Mouse (Mus musculus): ENCODE measurements around the gene Zfp598.

Gene Zfp598

DNA sequence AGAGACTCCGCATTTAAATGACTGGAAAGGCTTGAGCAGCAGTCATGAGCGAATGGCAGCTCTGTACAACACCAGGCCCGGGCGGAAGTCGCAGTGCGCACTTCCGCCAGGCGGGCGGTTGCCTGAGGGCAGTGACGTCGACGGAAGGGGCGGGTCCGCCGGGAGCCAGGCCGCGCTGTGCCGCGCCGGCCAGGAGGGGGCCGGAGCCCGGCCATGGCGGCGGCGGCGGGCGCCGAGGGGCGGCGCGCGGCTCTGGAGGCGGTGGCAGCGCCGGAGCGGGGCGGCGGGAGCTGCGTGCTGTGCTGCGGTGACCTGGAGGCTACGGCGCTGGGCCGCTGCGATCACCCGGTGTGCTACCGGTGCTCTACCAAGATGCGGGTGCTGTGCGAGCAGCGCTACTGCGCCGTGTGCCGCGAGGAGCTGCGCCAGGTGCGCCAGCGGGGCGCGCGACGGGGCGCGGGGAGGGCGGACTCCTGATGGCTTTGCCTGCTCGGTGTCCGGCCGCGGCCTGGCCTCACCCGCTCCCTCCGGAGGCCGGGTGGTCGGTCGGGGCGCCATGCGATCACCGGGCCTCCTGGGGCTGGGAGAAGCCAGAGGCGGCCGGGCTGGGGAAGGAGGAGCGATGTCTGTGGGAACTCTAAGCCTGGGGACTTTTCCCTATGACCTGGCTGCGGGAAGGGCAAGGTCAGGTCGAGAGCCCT, at the start of gene Zfp598:
Zfp598 (plus strand) TSS at position 143 of the 701 bp plus-strand sequence.
- peak; percentile 85 to 93 for DNase-seq (ENCODE audit: low spot score in 2 of 2)

DNA sequence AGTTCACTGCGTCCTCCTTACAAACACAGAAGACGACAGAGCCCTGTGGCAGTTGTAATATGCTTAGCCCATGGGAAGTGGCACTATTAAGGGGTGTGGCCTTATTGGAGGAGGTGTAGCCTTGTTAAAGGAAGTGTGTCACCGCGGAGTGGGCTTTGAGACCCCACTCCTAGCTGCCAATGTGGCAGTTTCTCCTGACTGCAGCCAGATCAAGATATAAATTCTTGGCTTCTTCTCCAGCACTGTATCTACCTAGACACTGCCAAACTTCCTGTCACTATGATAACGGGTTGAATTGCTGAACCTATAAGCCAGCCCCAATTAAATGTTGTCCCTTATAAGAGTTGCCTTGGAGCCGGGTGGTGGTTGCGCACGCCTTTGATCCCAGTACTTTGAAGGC, 44.0 kb upstream of the Zfp598 start:
- DNase-seq (ENCODE audit: low spot score in 2 of 2): no peak

DNA sequence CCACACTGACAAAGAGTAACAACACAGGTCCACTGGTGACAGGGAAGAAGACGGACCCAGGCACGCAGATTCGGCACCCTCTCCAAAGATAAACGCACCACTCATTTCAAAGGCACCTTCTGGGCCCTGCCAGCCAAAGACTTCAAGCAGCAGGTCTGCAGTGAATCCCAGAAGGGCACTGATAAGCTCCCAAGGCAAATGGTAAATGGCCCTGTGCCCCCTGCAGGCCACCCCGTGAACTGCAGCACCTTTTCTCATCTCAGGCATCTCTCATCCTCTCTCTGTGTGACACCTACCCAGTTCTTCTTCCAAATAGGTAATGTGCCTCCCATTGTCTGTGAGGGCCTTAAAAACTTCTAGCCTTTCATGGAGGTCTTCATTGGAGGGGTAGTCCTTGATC, 40.8 kb upstream of the Zfp598 start:
- DNase-seq (ENCODE audit: low spot score in 2 of 2): peak in 1 of 2 experiments; percentile 81

DNA sequence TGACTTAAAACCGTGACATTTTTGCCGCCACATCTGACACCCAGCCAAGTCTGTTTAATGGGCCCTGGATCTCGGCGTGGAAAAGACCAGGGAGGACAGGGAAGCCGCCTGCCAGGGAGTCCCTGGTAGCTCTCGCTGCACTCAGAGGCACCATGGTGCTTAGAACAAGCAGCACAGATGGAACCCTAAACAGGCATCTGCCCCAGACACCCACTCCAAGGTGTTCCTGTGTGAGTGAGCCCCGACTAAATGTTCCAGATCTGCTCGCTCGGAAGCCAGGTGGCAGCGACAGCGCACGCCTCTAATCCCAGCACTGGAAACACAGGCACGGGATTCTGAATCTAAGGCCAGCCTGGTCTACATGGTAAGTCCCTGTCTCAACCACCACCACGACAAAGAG, 39.4 kb upstream of the Zfp598 start:
- DNase-seq (ENCODE audit: low spot score in 2 of 2): peak in 1 of 2 experiments; percentile 49

DNA sequence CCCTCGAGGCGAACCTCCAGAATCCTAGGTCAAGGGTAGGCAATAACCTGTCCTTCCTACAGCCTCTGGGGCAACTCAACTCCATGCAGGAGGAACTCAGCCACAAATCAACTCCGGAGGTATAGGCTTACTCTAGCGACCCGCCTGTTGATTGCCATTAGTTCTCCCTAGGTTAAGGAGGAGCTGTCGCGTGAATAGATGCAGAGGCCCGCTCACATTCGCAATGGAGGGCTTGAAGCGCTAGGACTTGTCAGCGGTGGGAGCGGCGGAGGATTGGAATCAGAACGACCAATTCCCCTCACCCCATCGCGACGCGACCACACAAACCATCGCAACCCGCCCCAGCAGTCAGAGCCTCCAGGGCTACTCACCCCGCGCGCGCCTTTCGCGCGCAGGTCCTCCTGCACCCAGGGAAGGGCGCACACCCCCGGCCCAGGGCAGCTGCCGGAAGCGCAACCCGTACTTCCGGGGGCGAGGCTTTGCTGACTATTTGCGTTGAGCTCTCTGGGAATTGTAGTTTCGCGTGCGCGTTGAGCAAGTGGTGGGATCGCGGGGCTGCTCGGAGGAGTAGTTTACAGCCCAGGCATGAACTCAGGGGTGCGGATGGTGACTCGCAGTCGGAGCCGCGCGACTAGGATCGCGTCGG, 37.2 kb upstream of the Zfp598 start, which contains the start of the genes Tsc2 and Nthl1:
Tsc2 (minus strand) TSS at position 464 of the 646 bp plus-strand sequence.
Nthl1 (plus strand) TSS at position 514 of the 646 bp plus-strand sequence.
- DNase-seq (ENCODE audit: low spot score in 2 of 2): peak in 1 of 2 experiments; percentile 80

DNA sequence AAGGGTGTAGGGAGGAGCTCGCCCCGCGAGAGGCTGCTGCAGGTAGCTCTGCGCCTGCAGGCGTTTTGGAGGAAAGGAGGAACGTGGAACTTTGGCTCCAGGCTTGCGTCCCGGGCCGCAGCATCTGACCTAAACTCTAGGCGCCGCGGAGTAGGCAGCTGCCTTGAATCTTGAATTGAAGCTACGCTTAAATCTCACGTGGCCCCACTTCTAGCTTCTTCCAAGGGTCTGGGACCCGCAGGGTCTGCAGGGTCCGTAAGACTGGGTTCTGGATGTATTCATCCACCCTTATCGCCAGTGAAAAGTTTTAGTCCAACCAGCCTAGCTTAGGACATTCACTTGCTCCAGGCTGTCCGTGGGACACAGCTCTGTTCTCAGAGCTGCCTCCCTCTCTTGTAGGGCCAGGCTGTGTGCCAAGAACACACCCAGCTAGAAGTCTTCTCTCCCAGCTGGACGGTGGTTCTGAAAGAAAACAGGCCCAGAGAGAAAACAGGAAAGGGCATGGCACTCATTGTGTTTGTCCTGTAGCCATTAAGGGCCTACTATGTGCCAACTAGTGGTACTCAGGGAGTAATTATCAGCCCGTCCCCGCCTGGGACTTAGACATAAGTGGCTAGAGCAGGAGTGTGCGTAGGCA, 36.6 kb upstream of the Zfp598 start:
- no peak for DNase-seq (ENCODE audit: low spot score in 2 of 2)

DNA sequence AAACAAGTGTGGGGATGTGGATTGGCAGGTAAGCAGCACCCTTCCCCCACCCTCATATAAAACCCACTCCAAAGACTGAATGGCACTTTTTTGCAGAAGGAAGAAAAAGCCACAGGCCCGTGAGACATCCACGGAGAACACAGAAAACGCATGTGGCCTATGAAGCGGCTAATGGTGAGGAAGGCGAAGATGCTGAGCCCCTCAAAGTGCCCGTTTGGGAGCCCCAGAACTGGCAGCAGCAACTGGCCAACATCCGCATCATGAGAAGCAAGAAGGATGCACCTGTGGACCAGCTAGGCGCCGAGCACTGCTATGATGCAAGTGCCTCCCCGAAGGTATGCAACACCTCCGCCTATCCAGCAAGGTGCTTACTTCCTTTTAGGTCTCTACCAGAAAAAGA, 35.7 kb upstream of the Zfp598 start:
- DNase-seq (ENCODE audit: low spot score in 2 of 2): no peak

DNA sequence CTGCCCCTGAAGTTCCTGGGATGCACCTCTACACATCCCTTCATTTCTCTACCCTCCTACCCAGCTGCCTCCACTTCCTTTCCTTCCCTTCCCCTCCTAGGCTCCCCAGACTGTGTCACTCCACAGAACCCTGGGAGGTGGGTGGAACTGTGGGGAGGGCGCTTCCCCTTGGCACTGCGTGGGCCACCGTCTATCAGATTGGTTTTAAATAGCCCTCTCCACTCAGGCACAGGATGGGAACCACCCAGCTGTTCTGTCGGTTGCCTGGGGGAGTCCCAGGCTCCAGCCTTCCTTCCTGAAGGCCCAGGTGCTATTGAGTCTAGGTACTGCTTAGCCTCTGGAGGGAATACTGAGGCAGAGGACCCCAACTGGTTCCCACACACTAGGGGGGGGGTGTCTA, 34.5 kb upstream of the Zfp598 start:
- DNase-seq (ENCODE audit: low spot score in 2 of 2): peak in 1 of 2 experiments; percentile 47

DNA sequence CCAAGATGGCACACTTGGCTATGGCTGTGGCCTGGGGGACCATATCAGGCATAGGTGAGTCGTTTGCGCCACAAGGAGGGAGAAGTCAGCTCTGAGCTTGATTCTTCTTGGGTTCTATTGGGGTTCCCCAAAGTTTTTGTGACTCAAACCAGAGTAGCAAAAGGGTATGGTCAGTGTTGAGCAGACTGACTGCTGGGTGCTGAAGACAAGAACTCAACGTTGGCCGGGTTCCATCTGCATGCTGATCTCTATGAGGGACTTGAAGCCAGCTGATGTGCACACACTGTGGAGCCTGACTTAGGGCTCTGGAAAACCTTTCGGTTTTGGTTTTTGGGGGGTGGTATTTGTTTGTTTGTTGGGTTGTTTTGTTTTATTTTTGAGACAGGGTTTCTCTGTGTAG, 33.8 kb upstream of the Zfp598 start:
- DNase-seq (ENCODE audit: low spot score in 2 of 2): no peak

DNA sequence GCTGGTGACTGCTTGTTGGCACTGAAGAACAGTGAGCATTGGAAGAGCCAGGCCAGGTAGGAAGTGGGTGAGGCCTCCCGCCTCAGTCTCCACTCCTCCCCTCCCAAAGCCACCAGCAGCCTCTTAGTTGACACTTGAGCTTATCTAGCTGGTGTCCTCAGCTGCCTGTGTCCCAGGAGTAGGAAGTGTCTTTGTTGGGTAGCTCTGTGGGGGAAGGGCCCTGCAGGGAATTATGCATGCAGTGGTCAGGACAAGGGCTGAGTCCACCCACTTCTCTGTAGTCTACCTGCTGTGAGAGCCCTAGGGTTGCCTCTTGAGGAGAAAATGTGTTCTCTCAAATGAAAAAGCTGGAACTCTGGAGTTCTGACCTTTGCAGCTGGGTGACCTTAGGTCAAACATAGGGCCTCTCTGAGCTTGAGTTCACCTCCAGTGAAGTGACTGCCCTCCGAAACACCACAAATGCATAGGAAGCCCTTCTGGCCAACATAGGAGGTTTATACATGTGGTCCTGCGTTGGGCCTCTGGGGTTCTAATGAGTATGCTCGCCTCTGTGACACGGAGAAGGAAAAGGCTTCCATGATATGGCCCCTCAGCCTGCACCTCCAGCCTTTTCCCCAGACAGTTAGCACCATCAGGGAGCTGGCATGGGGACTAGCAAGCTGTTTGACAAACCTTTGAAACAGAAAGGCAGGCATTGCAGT, 32.6 kb upstream of the Zfp598 start:
- no peak for DNase-seq (ENCODE audit: low spot score in 2 of 2)

DNA sequence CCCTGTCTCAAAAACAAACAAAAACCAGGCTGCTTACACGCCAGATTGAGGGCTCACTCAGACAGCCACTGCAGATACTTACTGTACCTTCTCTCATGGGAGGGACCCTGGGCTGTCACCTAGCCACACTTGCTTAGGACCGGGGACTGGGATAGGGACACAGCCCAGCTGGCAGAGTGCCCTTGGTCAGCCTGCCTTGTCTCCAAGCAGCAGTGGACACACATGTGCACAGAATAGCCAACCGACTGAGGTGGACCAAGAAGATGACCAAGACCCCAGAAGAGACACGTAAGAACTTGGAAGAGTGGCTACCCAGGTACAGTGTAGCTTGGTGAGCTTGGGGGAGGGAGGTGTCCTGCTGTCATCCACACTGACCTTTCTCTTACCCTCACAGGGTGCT, 31.3 kb upstream of the Zfp598 start:
- no peak for DNase-seq (ENCODE audit: low spot score in 2 of 2)

DNA sequence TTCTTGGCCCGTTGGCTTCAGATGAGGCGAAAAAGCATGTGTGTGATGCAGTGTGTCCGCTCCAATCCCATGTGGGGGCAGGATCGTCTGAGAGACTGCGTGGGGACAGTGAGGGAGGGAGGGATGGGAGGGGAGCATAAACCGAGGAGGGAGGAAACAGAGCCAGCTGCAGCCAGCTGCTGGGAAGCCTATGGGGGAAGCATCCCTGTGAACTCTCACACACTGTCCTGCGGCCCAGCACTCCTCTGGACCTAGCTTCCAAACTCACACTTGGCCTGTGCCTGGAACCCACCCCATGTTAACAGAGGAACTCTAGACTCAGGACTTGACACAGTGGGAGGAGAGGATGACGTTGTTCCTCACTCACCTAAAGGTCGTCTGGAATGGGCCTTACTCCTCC, 30.6 kb upstream of the Zfp598 start:
- DNase-seq (ENCODE audit: low spot score in 2 of 2): no peak

DNA sequence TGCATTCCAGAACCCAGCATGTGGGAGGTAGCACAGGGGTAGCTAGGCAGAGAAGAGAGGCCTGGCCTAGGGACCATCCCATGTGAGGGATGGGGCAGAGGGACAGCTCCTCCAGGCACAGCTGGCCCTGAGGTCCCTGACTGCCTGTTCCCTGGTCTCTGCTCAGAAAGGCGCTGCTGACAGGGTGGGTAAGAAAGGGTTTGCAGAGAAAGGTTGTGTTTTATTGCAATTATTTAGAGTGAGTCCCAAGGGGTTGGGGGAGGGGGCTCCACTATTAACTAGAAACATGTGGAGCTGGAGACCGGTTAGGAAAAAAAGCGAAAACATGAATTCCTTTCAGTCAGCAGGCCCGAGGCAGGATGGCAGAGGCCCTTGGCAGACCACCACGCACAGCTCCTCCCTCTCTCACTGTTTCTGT, 29.9 kb upstream of the Zfp598 start:
- DNase-seq (ENCODE audit: low spot score in 2 of 2): no peak

DNA sequence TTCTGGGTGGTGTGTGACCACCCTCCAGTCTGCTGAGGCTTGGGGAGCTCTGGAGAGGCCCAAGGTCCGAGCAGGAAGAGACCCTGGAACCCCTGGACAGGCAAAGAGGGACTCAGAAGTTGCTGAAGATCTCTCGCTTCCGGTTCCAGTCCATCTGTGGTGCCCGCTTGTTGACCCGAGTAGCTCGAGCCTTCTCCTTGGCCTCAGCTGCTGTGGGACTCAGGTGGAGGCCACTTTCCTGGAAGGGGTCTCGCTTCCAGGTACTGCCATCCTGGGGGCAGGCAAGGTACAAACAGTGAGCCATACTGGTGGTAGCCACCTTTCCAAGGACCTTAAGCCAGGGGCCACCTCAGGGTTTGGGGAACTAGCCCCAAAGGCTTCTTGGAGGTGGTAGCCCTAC, 29.4 kb upstream of the Zfp598 start:
- no peak for DNase-seq (ENCODE audit: low spot score in 2 of 2)

DNA sequence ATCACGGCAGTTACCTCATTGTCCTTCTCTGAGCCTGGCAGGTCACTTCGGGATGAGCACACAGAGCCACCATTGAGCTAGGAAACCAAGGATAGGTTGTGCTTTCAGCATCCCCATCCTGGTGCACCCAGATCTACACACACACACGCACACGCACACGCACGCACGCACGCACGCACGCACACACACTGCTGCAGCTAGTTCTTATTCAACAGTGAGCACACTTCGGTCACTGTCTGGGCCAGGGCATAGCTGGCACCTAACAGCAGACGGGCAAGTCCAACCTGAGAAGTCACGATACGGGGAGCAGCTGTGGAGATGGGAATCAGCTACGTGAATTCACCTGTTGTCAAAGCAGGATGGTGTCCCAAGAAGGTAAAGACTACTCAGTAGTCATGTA, 28.9 kb upstream of the Zfp598 start:
- no peak for DNase-seq (ENCODE audit: low spot score in 2 of 2)

DNA sequence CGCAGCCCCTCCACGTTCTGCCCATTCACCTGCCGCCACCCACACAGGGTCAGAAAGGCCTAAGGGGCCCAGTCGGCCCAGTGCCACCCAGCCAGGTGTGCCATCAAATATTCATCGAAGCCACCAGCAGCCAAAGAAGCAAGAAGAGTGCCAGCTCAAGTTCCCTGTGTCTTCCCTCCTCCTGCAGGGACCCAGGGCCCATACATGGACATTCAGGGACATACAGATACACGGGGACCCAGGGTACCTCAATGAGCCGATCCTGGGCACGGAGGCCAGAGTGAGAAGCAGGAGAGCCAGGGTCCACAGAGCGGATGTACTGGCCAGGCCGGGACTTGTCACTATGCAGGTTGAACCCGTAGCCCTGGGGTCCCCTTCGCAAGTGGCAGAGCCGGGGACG, 27.5 kb upstream of the Zfp598 start:
- no peak for DNase-seq (ENCODE audit: low spot score in 2 of 2)

DNA sequence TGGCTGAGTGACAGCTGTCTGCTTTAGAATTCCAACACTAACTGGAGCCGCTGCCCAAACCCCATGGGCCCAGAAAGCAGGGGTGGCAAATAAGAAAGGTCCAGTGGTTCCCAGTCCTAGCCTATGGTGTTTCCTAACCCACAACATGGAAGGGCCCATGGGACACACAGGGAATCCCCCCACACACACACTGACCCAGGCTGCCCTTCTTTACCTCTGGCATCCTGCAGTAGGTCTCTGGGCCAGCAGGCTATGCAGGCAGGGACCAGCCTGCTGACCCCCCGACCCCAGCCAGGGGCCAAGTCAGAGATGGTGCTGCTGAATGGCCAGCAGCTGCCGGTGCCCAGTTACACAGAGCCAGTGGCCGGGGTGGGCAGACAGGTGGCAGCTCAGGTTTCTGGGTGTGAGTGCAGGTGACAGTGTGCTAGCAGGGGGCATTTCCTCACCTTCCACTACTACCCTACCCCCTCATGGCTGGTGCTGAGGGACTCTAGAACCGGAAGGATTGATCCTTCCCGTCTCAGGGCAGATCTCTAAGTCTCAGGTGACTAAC, 26.6 kb upstream of the Zfp598 start:
- DNase-seq (ENCODE audit: low spot score in 2 of 2): no peak

DNA sequence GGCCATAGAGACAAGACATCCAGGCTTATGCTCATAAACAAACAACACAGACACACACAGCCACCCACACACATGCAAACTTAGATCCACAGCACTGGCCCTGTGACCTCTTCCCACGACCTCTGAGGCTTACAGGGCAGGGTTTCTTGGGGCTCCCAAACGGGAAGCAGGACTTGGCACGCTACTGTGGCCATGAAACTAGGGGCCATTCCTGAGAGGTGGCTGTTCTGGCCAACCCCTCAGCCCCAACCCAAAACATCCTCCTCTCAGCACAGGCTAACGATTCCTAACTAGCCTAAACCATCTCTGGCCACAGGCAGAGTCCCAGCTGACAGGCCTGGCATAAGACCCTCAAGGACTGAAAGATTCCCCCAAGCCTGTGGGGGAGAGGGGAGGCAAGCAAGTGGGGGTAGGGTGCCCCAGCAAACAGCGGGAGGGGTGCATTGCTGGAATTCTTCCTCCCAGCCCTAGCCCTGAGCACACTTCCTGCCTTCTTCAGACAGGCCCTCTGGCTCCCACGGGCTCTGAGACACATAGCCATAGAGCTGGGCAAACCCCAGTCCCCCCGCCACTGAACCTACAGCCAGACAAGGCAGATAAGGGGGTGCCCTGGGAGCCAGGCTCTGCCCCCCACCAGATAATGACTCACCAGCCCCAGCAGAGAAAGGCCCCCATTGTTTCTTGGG, 25.3 kb upstream of the Zfp598 start:
- DNase-seq (ENCODE audit: low spot score in 2 of 2): no peak

DNA sequence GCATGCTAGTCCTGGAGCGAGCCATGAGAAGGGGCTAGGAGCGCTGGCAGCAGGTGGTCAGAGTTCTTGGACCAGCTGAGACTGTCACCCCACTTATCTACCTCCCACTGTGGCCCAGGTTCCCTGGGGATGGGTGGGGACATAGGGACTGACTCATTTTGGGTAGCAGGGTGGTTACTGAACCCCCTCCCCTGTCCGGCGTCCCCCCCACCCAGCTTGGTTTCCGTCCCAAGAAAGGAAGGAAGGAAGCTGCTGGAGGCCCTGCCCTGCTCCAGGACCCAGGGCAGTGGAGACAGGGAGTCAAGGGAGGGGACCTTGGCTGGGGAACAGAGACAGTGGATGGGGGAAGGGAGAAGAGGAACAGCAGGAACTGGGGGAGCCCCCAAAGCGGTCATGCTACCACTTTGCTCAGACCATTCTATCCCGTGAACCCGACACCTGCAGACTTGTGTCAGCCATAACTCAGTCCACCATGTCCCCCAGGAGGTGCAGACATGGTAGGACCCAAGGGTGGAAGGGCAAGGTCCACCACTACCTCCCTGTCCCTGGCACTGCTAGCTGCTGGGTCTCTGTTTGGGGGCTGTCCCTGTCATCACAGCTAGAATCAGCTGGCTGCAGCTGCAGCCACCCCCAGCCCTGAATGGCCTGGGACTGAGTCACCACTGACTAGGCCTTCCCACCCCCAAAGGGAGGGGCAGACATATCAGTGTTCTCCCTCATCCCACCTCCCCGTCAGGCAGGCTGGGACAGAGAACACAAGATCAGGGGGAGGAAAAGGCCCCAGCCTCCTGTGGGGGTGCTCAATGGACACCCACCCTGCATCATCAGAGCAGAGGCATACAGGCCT, 24.4 kb upstream of the Zfp598 start:
- DNase-seq (ENCODE audit: low spot score in 2 of 2): no peak

DNA sequence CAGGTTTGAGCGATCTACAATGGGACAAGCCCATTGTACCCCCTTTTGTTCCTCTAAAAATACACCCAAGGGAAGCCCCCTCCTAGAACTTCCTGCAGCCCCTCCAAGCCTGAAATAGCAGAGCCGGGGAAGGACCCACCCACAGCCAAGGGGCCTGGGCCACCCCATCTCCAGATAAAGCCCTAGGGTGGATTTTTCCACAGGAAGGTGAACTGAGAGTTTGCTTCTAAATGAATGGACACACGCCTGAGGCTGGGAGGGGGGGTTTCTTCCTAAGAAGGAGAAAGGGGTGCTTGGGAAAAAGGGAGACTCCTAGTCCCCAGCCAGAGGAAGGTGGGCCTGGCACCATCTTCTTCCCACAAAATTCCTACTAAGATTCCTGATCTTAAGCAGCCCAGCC, 23.6 kb upstream of the Zfp598 start:
- no peak for DNase-seq (ENCODE audit: low spot score in 2 of 2)

DNA sequence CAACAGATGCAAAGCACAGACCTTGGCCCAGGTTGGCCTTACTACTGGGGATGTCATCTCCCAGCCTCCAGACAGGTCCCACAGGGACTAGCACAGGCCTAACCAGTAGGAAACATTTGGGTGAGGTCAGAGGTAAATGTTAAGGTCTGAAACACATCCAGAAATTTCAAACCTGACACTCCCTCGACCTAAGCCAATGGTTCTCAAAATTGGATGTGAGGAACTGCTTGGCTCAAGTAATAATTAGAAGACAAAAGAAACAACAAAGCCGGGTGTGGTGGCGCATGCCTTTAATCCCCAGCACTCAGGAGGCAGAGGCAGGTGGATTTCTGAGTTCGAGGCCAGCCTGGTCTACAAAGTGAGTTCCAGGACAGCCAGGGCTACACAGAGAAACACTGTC, 23.1 kb upstream of the Zfp598 start:
- DNase-seq (ENCODE audit: low spot score in 2 of 2): no peak

All from left cerebral cortex, adult 9 months (tissue).